Mouse (Mus musculus) bone marrow, adult 2 months (tissue): ENCODE measurements around the gene H1foo. TPM values are rescaled to one million over a fixed set of nuclear protein-coding genes. Genes with fewer than 3 reads are reported as not detected.

Experiments used
- H3K27ac ChIP-seq: fragments of 200-500 bp; 2 replicates; pipeline ENCODE4 v1.5.1; 2012; ENCODE audit warnings: low read depth, mild to moderate bottlenecking, control low read depth, inconsistent platforms, low read length; ENCODE audit not compliant: control insufficient read depth, poor library complexity, insufficient read depth
- H3K4me1 ChIP-seq: fragments of 200-500 bp; 2 replicates; pipeline ENCODE4 v1.6.1; 2011; ENCODE audit warnings: low read length; ENCODE audit not compliant: control insufficient read depth, insufficient read depth
- H3K4me3 ChIP-seq: fragments of 200-500 bp; replicated peaks from 2 replicates; pipeline ENCODE3; 2011; ENCODE audit warnings: mild to moderate bottlenecking, low read depth, low read length, control low read depth; ENCODE audit not compliant: control insufficient read depth
- CTCF ChIP-seq: fragments of 200-500 bp; IDR thresholded peaks from 2 replicates; pipeline ENCODE4 v1.5.1; 2011; ENCODE audit warnings: low read length, control low read depth; ENCODE audit not compliant: control insufficient read depth, insufficient read depth
- POLR2A ChIP-seq: fragments of 200-500 bp; IDR thresholded peaks from 2 replicates; pipeline ENCODE4 v1.6.1; 2011; ENCODE audit warnings: low read depth, mild to moderate bottlenecking, control low read depth, low read length, borderline replicate concordance; ENCODE audit not compliant: control insufficient read depth
- WGBS: fragments of 180-500 bp; shearing (Covaris S2); methylation state at CpG from one replicate; pipeline ENCODE4 v1.1.7; 2018; 5-methylcytosine and 5-hydroxymethylcytosine counted together
- polyA plus RNA-seq: library from polyadenylated mRNA; stranded (reverse); fragments of >200 nt; gene quantifications from 2 replicates; pipeline ENCODE4 v1.2.4, GENCODE M21; 2011; ENCODE audit warnings: low replicate concordance; ENCODE audit not compliant: missing spikeins, insufficient read depth, insufficient read length

Gene H1foo
- polyA plus RNA-seq, 1 experiment: not detected

DNA sequence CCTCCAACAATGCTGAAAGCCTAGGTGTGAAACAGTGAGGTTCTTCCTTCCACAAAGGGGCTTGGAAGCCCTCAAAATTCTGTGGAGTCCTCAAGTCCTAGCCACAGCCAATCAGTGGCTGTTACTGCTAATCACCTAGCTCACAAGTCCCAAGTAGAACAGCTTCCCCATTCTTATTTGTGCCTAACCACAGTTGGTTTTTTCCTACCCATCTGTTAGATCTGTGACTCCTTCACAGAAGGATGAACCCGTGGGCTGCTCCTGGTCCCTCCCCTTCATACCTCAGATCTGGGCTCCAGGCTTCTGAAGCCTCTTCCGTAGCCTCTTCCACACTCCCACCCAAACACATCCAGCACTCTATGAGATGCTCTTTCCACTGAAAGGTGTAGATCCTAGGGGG lies 37.9 kb upstream of the H1foo start:
- H3K4me3 ChIP-seq: no peak overlapping the region
- no peak for TF ChIP-seq CTCF
- TF ChIP-seq POLR2A: no peak
- H3K27ac ChIP-seq: no peak overlapping the region; the same call in 1 of the 2 replicates
- peaks cover 10% of the 10 kb centered on the region for H3K4me1 ChIP-seq
- WGBS: 30% methylated on average over 2 of the region's 2 CpGs

DNA sequence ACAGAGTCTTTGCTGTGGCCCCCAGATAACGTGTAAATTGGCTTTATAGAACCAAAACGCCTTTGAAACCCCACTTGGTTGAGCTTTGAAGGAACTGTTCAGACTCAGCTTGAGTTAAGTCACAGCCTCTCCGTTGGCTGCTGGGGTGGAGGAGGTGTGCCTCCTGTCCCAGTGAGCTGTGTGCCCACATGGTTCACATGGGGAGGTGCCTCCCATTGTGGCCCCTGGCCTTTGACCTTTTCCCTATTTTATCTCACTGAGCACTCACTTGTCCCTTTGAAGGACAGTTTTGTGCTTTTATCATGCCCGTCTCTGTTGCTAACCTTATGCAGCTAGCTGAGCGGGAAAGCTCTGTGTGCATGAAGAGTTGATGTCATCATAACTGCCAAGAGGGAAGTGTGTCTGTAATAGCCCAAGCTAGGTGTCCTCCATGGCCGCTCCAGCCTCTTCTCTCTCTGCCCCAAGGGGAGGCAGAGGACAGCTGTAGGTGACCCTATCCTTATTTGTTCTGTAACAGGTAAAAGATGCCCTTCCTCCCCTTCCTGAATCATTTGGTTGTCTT lies 36.2 kb upstream of the H1foo start:
- H3K27ac ChIP-seq: peak overlapping the region; percentile 65
- H3K4me1 ChIP-seq: peaks cover 10% of the 10 kb centered on the region
- WGBS: 37% methylated on average over 6 of the region's 6 CpGs
- no peak overlapping the region for H3K4me3 ChIP-seq
- TF ChIP-seq CTCF (no peak), POLR2A (no peak)

DNA sequence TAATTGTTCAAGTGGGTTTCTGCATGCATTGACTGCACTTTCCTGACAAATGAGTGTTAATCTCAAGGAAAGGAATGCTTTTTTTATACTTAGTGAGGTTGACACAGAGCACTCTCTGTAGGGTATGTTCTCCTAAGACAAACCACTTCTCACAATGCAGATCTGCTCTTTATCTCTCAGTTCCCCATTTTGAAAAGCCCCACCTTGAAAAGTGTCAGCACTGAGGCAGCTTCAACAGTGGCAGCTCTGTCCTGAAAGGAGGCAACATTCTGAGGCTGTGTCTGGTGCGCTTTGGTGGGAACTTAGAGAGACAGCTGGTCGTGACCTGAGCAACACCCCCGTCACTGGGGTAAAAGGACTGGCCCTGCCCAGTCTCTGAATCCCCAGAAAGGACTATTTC lies 35.7 kb upstream of the H1foo start:
- Histone ChIP-seq H3K4me3 (no peak overlapping the region), H3K4me1 (peaks cover 10% of the 10 kb centered on the region), H3K27ac (peak overlapping the region; percentile 66)
- TF ChIP-seq CTCF: no peak
- no peak for TF ChIP-seq POLR2A
- 27% methylated on average over 3 of the region's 3 CpGs for WGBS

DNA sequence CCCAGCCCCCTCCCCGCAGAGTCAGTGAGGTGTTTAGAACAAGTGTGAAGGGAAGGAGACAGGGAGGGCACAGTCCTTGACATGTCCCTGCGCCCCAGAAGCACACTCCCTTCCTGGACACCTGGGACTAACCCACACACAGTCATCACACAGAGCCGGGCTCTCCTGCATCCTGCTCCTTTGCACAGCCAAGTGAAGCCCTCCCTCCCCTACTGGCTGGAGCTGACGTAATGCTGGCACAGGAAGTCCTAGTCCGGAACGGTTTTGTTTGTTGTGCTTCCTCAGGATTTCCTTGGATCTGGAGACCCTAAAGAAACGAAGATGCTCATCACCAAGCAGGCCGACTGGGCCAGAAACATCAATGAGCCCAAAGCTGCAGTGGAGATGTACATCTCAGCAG lies 34.8 kb upstream of the H1foo start:
- Histone ChIP-seq H3K4me1 (peaks cover 10% of the 10 kb centered on the region), H3K27ac (no peak overlapping the region; the same call in 1 of the 2 replicates), H3K4me3 (no peak overlapping the region)
- TF ChIP-seq POLR2A (no peak), CTCF (no peak)
- WGBS: 16% methylated on average over 8 of the region's 8 CpGs

DNA sequence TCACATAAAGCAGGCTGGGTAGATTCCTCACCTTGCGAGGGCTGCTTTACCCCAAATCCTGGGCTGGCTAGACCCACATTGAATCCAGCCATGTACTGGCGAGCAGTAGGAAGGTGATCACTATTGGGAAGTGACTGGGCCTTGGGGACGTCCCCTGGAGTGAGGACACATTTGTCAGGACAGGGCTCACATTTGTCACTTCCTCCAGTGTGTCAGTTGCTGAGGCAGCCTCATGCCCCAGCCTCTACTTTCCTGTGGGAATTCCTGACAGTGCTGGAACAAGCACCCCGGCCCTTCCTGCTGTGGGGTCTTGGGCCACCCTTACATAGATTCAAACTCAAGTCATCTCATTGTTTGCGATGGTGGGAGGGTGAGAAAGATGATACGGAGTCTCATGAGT lies 33.0 kb upstream of the H1foo start:
- H3K27ac ChIP-seq: no peak overlapping the region
- H3K4me1 ChIP-seq: peaks cover 10% of the 10 kb centered on the region
- H3K4me3 ChIP-seq: no peak overlapping the region
- WGBS: 77% methylated on average over 6 of the region's 6 CpGs
- TF ChIP-seq POLR2A (no peak), CTCF (no peak)

DNA sequence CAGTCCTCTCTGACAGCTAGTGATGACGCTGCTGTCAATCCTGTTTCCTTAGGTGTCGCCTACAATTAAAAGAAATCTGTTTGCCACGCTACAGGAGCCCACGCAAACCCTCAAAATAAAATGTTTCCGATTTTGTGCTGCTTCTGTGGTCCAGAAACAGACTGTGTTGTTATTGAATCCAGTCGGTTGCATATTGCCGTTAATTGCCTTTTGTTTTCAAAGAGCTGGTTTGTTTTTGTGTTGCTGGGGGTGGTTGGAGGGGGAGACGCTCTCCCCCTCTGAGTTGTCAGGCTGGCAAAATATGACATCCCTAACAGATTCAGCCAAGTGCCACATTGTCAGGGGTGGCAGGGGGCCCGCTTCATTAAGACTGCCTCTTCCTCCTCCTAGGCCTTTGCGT lies 31.3 kb upstream of the H1foo start:
- Histone ChIP-seq H3K4me3 (no peak overlapping the region), H3K27ac (no peak overlapping the region), H3K4me1 (peaks cover 5% of the 10 kb centered on the region)
- 83% methylated on average over 10 of the region's 10 CpGs for WGBS
- no peak for TF ChIP-seq POLR2A
- TF ChIP-seq CTCF: no peak

DNA sequence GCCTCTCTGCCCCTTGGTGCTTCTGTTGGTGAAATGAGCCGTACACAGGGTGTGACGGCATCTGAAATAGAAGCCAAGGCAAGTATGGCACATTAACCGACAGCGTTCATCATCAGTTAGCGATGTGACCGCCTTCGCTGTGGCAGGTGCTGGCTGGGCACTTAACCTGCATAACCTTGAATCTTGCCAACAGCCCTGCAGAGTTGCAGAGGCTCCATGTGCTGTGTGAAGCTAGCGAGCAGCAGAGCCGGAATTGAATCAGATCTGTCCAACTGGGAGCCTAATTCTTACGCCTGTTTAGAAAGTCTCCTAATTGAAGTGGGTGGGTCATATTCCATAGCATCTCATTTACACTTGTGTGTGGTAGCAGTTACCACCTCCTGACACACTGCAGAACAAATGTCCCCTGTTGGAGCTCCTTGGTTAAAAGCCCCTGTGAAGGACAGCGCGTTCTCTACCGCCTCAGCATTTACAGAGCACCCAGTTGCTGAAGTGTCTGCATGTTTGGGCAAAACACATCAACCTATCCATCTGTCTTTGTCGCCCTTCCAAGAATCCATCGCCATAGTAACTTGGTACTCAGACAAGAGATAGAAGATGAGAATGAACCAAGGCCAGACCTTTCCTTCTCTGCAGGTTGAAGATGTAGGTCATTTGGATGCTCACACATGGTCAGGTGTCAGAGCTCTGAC lies 30.1 kb upstream of the H1foo start:
- TF ChIP-seq CTCF: no peak
- no peak for TF ChIP-seq POLR2A
- WGBS: 93% methylated on average over 15 of the region's 15 CpGs
- Histone ChIP-seq H3K4me1 (peaks cover 4% of the 10 kb centered on the region; the same call in 1 of the 2 replicates), H3K4me3 (no peak overlapping the region), H3K27ac (no peak overlapping the region)

DNA sequence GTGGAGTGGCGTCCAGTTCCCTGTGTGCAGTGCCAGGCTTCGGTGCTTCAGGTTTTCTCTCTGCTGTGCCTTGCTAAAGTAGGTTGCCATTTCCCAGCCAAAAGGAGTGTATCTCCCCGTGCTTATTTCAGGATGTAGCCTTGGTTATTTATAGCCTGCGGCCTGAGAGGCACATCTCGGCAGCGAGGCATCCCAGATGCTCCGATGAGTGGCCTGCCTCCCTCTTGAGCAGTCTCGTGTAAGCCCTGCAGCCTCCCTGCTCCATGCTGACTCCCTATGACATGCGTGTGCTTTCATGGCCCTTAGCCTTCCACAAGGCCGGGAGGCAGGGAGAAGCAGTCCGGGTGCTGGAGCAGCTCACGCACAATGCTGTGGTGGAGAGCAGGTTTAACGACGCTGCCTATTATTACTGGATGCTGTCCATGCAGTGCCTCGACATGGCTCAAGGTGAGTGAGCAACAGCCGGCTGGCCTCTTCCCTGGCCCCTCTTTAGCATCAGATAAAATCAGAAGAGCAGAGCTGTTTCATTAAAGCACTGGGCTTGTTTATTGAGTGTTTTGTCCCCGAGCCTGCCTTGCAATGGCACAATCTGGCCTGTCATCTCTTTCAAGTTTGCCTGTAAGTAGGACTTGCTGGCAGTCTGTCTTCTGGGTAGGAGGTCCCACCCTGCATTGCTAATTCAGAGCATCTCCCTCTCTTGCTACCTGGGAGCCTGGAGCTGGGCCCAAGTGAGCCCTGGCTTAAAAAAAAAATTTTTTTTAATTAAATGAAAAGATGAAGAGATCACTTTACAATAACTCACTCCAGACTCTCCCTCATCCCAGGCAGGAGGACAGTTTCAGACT lies 28.9 kb upstream of the H1foo start:
- WGBS: 76% methylated on average over 17 of the region's 17 CpGs
- no peak overlapping the region for H3K27ac ChIP-seq
- no peak overlapping the region for H3K4me3 ChIP-seq
- H3K4me1 ChIP-seq: no peaks in the 10 kb centered on the region; the same call in 1 of the 2 replicates
- TF ChIP-seq CTCF (no peak), POLR2A (no peak)

DNA sequence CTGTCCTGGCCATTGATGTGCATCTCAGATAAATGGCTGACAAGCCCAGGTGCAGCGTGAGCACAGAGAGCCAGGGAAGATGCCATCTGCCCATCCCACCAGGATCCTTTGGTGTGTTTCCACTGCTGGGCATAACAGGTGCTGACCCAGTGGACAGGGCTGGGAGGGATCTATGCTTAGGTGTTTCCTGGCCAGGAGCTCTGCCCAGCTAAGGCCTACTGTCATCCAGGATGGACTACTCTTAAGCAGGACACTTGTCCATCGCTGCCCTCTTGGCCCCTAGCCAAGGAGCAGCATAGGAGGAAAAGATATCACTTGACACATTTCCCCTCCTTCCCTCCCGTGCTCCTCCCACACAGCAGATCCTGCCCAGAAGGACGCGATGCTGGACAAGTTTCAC lies 28.1 kb upstream of the H1foo start:
- Histone ChIP-seq H3K27ac (no peak overlapping the region), H3K4me3 (no peak overlapping the region), H3K4me1 (no peaks in the 10 kb centered on the region; the same call in 1 of the 2 replicates)
- 76% methylated on average over 5 of the region's 5 CpGs for WGBS
- TF ChIP-seq POLR2A (no peak), CTCF (no peak)
